Mouse (Mus musculus) fat pad, adult 2 months (tissue): ENCODE data around the gene Atp6v1a.

Source experiments
- DNase-seq: peaks from one replicate; pipeline ENCODE4 v3.0.0-alpha.2; 2011; ENCODE audit warnings: low read depth, low spot score; ENCODE audit errors: extremely low read depth

The Atp6v1a gene

GRCm38 (mm10) chr16:44138979-44139535, 448 bp downstream of the Atp6v1a start:
- peak; percentile 72 for DNase-seq

- DNase-seq, result no peak
Measured at GRCm38 (mm10) chr16:44138377-44138978, 1.0 kb downstream of the Atp6v1a start.

DNA sequence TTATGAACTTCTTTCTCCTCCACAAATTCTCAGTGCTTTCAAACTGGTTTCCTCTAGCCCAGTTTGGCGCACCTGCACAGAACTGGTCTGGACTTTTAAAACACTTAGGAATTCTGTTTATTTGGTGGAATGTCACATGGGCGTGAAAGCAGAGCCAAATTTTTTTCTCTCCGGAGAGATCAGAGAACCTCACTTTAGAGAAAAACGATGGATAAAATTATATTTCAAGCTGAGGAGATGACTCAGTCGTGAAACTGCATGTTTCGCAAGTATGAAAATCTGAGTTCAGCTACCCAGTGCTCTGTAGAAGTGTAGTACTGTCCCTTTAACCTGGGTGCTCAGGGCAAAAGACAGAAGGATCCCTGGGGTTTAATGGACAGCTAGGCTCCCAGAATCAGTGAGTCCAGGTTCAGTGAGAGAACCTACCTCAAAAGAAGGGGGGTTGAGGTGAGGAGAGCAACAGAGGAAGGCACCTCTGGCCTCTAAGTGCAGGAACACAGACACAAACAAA, 2.9 kb downstream of the Atp6v1a start:
- no peak for DNase-seq

- no peak for DNase-seq
Measured at GRCm38 (mm10) chr16:44133187-44133586, 6.3 kb downstream of the Atp6v1a start.

- peak; percentile 54 for DNase-seq
Measured at GRCm38 (mm10) chr16:44132300-44132699, 7.2 kb downstream of the Atp6v1a start.

DNA sequence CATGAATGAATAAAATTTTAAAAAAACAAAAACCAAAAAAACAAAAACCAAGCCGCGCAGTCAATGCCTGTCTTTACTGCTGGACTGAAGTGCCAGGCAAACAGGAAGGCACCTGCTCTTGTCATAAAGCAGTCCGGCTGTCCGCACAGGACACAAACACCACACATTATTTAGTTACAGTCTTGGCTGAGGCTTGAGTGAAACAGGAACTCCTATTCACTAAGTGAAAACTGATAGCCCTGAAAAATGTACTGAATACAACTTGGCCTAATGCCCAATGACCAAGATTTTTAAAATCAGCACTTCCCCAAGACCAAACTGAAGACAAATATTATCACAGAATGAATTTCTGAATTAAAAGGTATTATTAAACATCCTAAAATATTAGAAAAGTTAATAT, 13.1 kb downstream of the Atp6v1a start:
- no peak for DNase-seq

GRCm38 (mm10) chr16:44125436-44125835, 14.1 kb downstream of the Atp6v1a start:
- DNase-seq, result no peak

DNA sequence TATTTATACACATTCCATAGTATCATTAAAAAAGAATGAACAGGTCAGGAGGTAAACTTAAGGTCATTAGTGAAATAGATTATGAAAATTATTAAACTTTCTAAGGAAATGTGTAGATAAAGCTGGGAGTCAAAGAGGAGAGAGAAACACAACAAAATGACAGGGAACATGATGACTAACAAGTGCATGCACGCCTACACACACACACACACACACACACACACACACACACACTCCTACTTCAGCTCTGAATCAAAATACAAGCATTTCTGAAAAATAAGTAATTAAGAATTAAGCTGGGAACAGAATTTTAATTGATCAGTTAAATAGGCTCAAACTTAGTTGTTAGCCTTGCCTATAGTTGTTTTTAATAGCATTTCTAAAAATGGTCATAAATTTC, 14.8 kb downstream of the Atp6v1a start:
- no peak for DNase-seq

DNA sequence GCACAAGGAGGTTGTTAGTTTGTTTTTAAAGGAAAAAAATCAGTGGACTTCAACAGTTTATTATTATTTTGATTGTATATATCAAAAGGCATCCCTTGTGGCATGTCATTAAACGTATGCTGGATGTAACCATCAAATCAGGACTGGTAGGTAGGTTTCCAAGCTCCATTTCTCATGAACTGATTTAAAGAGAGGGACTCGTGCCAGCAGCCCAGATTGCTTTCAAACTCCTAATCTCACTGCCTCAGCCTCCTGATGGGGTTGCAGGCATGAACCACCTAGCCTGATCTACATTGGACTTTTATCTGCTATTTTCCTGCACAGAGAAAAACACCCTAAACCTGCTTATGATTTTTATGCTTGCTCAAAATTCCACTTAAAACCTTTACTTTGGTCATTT, 15.7 kb downstream of the Atp6v1a start:
- DNase-seq, result no peak

DNA sequence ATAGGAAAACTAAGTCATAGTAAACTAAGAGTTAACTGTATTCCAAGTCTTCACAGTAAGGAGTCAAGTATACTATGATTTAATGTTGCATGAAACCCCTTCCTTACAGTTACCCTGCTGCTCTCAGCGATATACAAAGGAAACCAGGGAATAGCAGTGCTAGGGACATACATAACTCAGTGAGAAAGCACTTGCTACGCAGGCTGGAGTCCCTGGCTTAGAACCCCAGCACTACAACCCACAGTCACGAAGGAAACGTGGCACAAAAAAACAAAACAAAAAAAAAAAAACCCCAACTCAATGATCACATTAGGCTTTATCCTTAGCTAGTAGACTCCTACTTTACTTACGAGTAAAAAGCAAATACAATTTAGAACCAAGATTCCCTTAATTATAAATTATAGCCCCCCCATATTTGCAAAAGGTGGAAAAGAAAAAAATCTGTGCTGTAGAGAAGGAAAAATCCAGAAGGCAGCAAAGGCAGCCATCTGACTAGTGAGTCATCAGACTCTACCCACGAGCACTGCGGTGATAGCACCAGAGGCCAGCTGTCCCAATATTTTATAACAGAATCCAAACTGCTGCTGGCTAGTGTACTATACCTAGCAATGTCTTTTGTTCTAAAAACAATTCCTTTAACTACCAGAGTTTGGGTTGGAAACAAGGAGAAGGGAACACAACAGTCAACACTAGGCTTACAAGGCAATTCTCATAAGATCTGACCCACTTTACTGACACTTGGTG, 16.4 kb downstream of the Atp6v1a start:
- no peak for DNase-seq

GRCm38 (mm10) chr16:44122574-44122973, 16.9 kb downstream of the Atp6v1a start:
- DNase-seq, result no peak

- no peak for DNase-seq
Measured at GRCm38 (mm10) chr16:44122122-44122521, 17.4 kb downstream of the Atp6v1a start.

GRCm38 (mm10) chr16:44119753-44120501, 19.6 kb downstream of the Atp6v1a start:
- no peak for DNase-seq

DNA sequence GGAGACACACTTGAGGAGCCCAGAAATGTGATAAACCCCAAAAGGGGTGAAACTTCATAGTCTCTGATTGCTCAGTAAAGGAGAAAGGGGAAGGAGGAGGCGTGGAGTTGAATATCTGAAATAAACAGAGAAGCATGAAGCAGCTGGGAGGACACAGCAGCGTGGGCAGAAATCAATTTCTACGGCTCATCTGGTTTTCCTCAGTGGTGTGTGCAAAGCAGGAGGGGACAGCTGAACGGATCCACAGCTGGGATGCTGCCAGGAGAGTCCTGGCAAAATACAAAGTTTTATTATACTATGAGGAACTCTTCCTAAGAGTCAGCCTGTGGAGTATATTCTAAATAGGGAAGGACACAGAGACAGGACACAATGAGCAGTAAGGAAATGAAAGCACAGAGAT, 30.5 kb downstream of the Atp6v1a start:
- no peak for DNase-seq

GRCm38 (mm10) chr16:44105211-44105610, 34.3 kb downstream of the Atp6v1a start:
- DNase-seq, result no peak

DNA sequence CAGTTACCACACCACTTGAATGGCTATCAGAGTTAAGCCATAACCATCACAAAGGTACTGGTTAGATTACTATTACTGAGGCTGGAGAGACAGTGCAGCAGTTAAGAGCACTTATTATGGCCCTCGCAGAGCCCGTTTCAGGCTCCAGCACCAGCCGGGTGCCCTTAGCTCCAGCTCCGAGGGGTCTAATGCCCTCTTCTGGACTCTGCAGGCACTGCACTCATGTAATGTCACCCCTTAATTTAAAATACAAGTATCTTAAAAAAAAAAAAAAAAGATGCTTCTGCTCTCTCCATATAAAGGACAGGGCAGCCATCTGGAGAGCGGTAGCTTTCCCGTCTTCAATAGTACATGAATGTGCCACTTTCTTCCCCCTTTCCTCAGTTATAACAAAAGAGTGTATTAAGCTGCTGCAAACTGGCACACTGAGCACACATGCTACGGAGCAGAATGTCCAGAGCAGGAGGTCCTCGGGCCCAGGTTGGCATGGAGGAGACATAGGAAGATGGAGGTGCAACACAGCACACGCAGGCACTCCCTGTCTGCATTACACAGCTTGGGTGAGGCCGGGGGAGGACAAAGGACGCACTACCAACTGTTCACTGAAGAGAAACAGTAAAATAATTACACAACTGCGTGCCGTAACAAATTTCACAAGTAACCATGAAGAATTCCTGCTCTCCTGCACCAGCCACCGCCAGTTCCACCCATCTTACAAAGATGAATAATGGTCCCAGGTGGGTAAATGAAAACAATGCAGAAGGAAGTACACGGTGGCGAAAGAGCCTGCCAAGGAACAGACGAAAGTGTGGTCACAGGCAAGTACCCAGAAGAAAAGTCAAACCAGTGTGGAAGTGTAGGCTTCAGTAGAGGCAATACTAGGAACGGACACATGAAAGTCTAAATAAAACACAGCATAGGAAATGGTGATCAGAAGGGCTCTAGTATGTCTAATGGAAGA, 35.4 kb downstream of the Atp6v1a start:
- DNase-seq, result no peak

DNA sequence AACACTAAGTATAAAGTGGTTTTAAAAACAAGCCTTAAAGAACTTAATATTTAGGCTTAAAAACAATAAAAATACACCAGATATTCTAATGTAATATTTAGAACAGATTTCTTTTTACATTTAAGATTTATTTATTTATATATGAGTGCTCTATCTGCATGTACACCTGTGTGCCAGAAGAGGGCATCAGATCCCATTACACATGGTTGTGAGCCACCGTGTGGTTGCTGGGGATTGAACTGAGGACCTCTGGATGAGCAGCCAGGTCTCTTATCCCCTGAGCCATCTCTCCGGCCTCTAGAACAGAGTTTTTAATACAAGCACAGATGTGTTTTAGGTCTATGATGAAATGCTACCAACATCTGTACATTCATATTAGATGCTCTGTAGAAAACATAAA, 36.6 kb downstream of the Atp6v1a start:
- no peak for DNase-seq

DNA sequence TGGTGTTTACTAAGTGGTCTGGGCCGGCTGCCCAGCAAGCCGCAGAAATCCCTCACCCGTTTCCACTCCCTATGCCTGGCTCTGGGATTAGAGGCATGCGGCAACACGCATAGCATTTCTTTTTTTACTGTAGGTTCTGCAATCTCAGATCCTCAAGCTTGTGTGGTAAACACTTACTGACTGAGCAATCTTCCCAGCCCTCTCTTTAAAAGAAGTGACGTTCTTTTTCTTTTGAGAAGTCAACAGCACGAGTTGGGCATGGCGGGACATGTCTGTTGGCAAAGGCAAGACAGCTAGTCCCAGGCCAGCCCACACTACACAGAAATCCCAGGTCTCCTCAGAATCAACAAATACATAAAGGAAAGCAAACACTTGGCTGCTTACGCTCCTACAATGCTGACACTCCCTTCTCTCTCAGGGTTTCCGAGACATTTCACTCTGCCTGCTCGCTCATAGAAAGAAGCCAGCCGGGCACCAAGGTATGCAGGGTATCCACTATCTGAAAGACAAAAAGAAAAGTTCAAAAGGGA, 38.3 kb downstream of the Atp6v1a start:
- peak; percentile 77 for DNase-seq

GRCm38 (mm10) chr16:44099377-44099776, 40.1 kb downstream of the Atp6v1a start:
- no peak for DNase-seq

DNA sequence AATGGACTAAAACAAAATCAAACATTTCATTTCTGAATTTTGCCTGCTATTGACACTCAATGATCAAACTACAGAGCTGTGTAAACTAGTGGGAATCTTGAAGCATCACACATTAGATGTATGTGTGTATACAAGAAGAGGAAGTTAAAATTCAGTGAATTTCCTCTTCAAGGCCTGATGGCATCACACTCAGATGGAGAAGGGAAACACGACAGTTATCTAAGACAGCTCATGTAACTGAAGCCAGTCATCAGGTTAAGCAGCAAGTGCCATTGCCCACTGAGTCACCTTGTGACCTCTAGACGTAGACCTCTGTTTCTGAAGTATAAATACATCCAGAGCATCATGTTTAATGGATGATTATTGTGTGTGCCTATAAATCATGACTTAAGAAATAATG, 51.9 kb downstream of the Atp6v1a start:
- DNase-seq, result no peak
